Mouse (Mus musculus): ENCODE measurements at regions not wholly inside any gene's neighbourhood (a gene's known extent, or its start where the extent isn't known, plus 50 kb on each side); places are given as distances from the start of the nearest gene placed in this dataset.

- DNase-seq (ENCODE audit: low read depth) = no peak
Measured at GRCm38 (mm10) chr2:146565693-146566092, 53.5 kb upstream of the Ralgapa2 start.

- DNase-seq (ENCODE audit: low read depth) = no peak
Measured at GRCm38 (mm10) chr2:146568171-146568842, 56.2 kb upstream of the Ralgapa2 start.

- no peak for DNase-seq (ENCODE audit: low read depth)
Measured at GRCm38 (mm10) chr2:146571036-146571435, 58.9 kb upstream of the Ralgapa2 start.

GRCm38 (mm10) chr2:146571857-146572256 is 59.7 kb upstream of the Ralgapa2 start:
- no peak for DNase-seq (ENCODE audit: low read depth)

GRCm38 (mm10) chr2:146575610-146576297 is 63.6 kb upstream of the Ralgapa2 start:
- peak; percentile 44 for DNase-seq (ENCODE audit: low read depth)

GRCm38 (mm10) chr2:146576298-146576905 is 64.3 kb upstream of the Ralgapa2 start:
- no peak for DNase-seq (ENCODE audit: low read depth)

GRCm38 (mm10) chr2:146577096-146577495 is 65.0 kb upstream of the Ralgapa2 start:
- DNase-seq (ENCODE audit: low read depth) = no peak

- DNase-seq (ENCODE audit: low read depth) = no peak
Measured at GRCm38 (mm10) chr2:146581220-146581619, 69.1 kb upstream of the Ralgapa2 start.

- DNase-seq (ENCODE audit: low read depth) = no peak
Measured at GRCm38 (mm10) chr2:146583807-146584388, 71.8 kb upstream of the Ralgapa2 start.

- peak; percentile 35 for DNase-seq (ENCODE audit: low read depth)
Measured at GRCm38 (mm10) chr2:146586381-146586780, 74.2 kb upstream of the Ralgapa2 start.

- no peak for DNase-seq (ENCODE audit: low read depth)
Measured at GRCm38 (mm10) chr2:146586981-146587380, 74.8 kb upstream of the Ralgapa2 start.

- no peak for DNase-seq (ENCODE audit: low read depth)
Measured at GRCm38 (mm10) chr2:146589860-146590259, 77.7 kb upstream of the Ralgapa2 start.

GRCm38 (mm10) chr2:146593291-146593690 is 81.1 kb upstream of the Ralgapa2 start:
- DNase-seq (ENCODE audit: low read depth) = no peak

- no peak for DNase-seq (ENCODE audit: low read depth)
Measured at GRCm38 (mm10) chr2:146594212-146594611, 82.1 kb upstream of the Ralgapa2 start.

GRCm38 (mm10) chr2:146595673-146596072 is 83.5 kb upstream of the Ralgapa2 start:
- DNase-seq (ENCODE audit: low read depth) = no peak

- no peak for DNase-seq (ENCODE audit: low read depth)
Measured at GRCm38 (mm10) chr2:146606170-146606569, 94.0 kb upstream of the Ralgapa2 start.

- no peak for DNase-seq (ENCODE audit: low read depth)
Measured at GRCm38 (mm10) chr2:146610896-146611295, 98.8 kb upstream of the Ralgapa2 start.

- DNase-seq (ENCODE audit: low read depth) = peak; percentile 40
Measured at GRCm38 (mm10) chr2:146611886-146612521, 99.9 kb upstream of the Ralgapa2 start.

GRCm38 (mm10) chr2:146612522-146613288 is 100.6 kb upstream of the Ralgapa2 start:
- no peak for DNase-seq (ENCODE audit: low read depth)

- DNase-seq (ENCODE audit: low read depth) = peak; percentile 7
Measured at GRCm38 (mm10) chr2:146621167-146621566, 109.0 kb upstream of the Ralgapa2 start.

GRCm38 (mm10) chr2:146623052-146623451 is 110.9 kb upstream of the Ralgapa2 start:
- DNase-seq (ENCODE audit: low read depth) = no peak

GRCm38 (mm10) chr2:146624207-146624606 is 112.1 kb upstream of the Ralgapa2 start:
- no peak for DNase-seq (ENCODE audit: low read depth)

All from fibroblast of lung, adult 2 months (primary cell).